8 mouse cellular contexts compared by ENCODE assay signal in genomic region chr11:4704072-4704964, GRCm38 (mm10). TPM values are rescaled to one million over a fixed set of nuclear protein-coding genes. Genes with fewer than 3 reads are reported as not detected.
DNase-seq lines count a peak whose midpoint lies in the region; ATAC-seq lines count a peak whose summit lies in the region.

Gene Uqcr10 (minus strand): TSS chr11:4704342.
Gene Zmat5 (plus strand): TSS chr11:4704678.

- H3K9ac ChIP-seq in hindbrain, embryonic 11.5 days (ENCODE audit: low read depth, low read length): peak within 1 kb of the TSS; percentile 82

- under 1% methylated on average over 47 of the region's 47 CpGs for WGBS in hindbrain, embryonic 11.5 days

- no peaks in the 10 kb centered on the region for H3K27me3 ChIP-seq in hindbrain, embryonic 11.5 days (ENCODE audit: control insufficient read depth, insufficient read depth, low read length)

- no peak within 1 kb of the TSS for H3K27ac ChIP-seq in hindbrain, embryonic 11.5 days (ENCODE audit: low read depth, low read length)

- H3K4me1 ChIP-seq in hindbrain, embryonic 11.5 days (replicated peaks; ENCODE audit: control insufficient read depth, insufficient read depth, low read length): 0 out of 2 replicates have a peak, but pooled peaks cover 4% of the 10 kb centered on the region

- H3K4me3 ChIP-seq in hindbrain, embryonic 11.5 days (ENCODE audit: low read depth, low read length): peak within 1 kb of the TSS; percentile 77

- DNase-seq in Muller cell, postnatal 12 days (ENCODE audit: inconsistent ontology term): peak; percentile 94
- peak; percentile 93 for DNase-seq in cerebellum, adult 9-11 months
- peak; percentile 92 to 95 for DNase-seq in frontal cortex, adult 2 months (ENCODE audit: extremely low spot score in 1 of 2, low spot score in 1 of 2)
- peak; percentile 94 for DNase-seq in hindbrain, embryonic 11.5 days (ENCODE audit: low spot score)
- peak; percentile 89 to 94 for DNase-seq in layer of hippocampus, postnatal 10 days (ENCODE audit: low spot score in 2 of 2)
- DNase-seq in lung, postnatal 10 days: peak; percentile 96
- peak; percentile 89 for DNase-seq in ovary, postnatal 36 days (ENCODE audit: low spot score)
- peak; percentile 91 for DNase-seq in thymus, postnatal 25 days

- H3K36me3 ChIP-seq in hindbrain, embryonic 11.5 days (ENCODE audit: control insufficient read depth, insufficient read depth, low read length): 0 out of 2 replicates have a peak, but pooled peaks cover 2% of the 10 kb centered on the region

- peak; percentile 98 for ATAC-seq in hindbrain, embryonic 11.5 days (ENCODE audit: low FRiP score)

- H3K4me2 ChIP-seq in hindbrain, embryonic 11.5 days (replicated peaks; ENCODE audit: low read depth, low read length): peak within 1 kb of the TSS; percentile 81

- H3K9me3 ChIP-seq in hindbrain, embryonic 11.5 days (ENCODE audit: control insufficient read depth, low read length): no peaks in the 10 kb centered on the region

RNA-seq across cellular contexts. Expression of gene Uqcr10, which starts in this region (rescaled TPM):
- polyA plus RNA-seq in frontal cortex, adult 2 months (2012; rRNA removed): 977 and 1,045 TPM in 2 replicates
- 533 and 550 TPM in 2 replicates for polyA plus RNA-seq in hindbrain, embryonic 11.5 days (2014; fragmentation: Nextera tagmentation; extraction: Ambion mirVana)
- total RNA-seq in layer of hippocampus, postnatal 10 days (2021): 100 to 1,000 TPM; 436 to 483 TPM

RNA-seq across cellular contexts. Expression of gene Zmat5, which starts in this region (rescaled TPM):
- 48.6 and 49.5 TPM in 2 replicates for polyA plus RNA-seq in frontal cortex, adult 2 months (2012; rRNA removed)
- polyA plus RNA-seq in hindbrain, embryonic 11.5 days (2014; fragmentation: Nextera tagmentation; extraction: Ambion mirVana): 80.8 and 82.6 TPM in 2 replicates
- total RNA-seq in layer of hippocampus, postnatal 10 days (2021): 10 to 100 TPM; 31.6 to 38.2 TPM
